Mouse (Mus musculus): ENCODE results near the gene Armcx4.

GRCm38 (mm10) chrX:134691540-134691935 is 5.2 kb downstream of the Armcx4 start:
- TF ChIP-seq POLR2A (IDR thresholded peaks at IDR 0.05; ENCODE audit: borderline replicate concordance, insufficient read depth, low read length), result no peak
- no peak for TF ChIP-seq CTCF (IDR thresholded peaks at IDR 0.05; ENCODE audit: borderline replicate concordance, insufficient read depth, low read depth, low read length)

All from cerebellum, adult 2 months (tissue).